Mouse (Mus musculus) CH12.LX (cell line): ENCODE data around the gene Gm37240. TPM values are rescaled to one million over a fixed set of nuclear protein-coding genes. Genes with fewer than 3 reads are reported as not detected.
A peak's percentile ranks its signal among the peaks of the same experiment; 100 is the strongest.

ENCODE experiments used
- DNase-seq: peaks from one replicate; pipeline ENCODE4 v3.0.0-alpha.2; 2013; ENCODE audit errors: extremely low read depth
- H3K27ac ChIP-seq: 2 replicates; pipeline ENCODE4 v1.5.1; 2012; ENCODE audit warnings: low read depth, mild to moderate bottlenecking, control low read depth, moderate library complexity; ENCODE audit not compliant: insufficient read depth
- H3K27me3 ChIP-seq: replicated peaks from 2 replicates; pipeline ENCODE3; 2012; ENCODE audit warnings: inconsistent platforms
- H3K36me3 ChIP-seq, 2 experiments: replicated peaks in 1 of 2; 2 replicates each; pipeline versions ENCODE3 to v1.6.1; 2012; ENCODE audit warnings: inconsistent platforms in 1 of 2, low read length in 1 of 2, mild to moderate bottlenecking in 1 of 2, mixed read lengths in 1 of 2, moderate library complexity in 1 of 2; ENCODE audit not compliant: control insufficient read depth in 1 of 2, insufficient read depth in 1 of 2
- H3K4me1 ChIP-seq, 2 experiments: 2 replicates each; pipeline ENCODE4 v1.6.1; 2012; ENCODE audit warnings: inconsistent platforms in 1 of 2, moderate library complexity in 1 of 2; ENCODE audit not compliant: insufficient read depth in 2 of 2, control insufficient read depth in 1 of 2
- H3K4me2 ChIP-seq: 2 replicates; pipeline ENCODE4 v1.6.1; 2012; ENCODE audit warnings: low read depth, mild to moderate bottlenecking, control low read depth; ENCODE audit not compliant: poor library complexity, insufficient read depth, severe bottlenecking
- H3K4me3 ChIP-seq, 3 experiments: fragments of 150-350 bp in 1 of 3; sonication (generic) in 1 of 3; replicated peaks in 1 of 3; 2 replicates each; pipeline versions ENCODE3 to v1.5.1; 2011 to 2012; ENCODE audit warnings: low read depth in 2 of 3, low read length in 2 of 3, mild to moderate bottlenecking in 2 of 3, moderate library complexity in 2 of 3, control low read depth in 1 of 3, improper control_type of control experiment in 1 of 3, inconsistent platforms in 1 of 3, mixed read lengths in 1 of 3; ENCODE audit not compliant: poor library complexity in 1 of 3
- H3K79me2 ChIP-seq: replicated peaks from 2 replicates; pipeline ENCODE4 v1.6.1; 2012; ENCODE audit warnings: mild to moderate bottlenecking, moderate library complexity; ENCODE audit not compliant: control insufficient read depth, poor library complexity, insufficient read depth, severe bottlenecking; ENCODE audit errors: extremely low read depth
- H3K9ac ChIP-seq: 2 replicates; pipeline ENCODE4 v1.6.1; 2012; ENCODE audit warnings: low read depth, mild to moderate bottlenecking, control low read depth, moderate library complexity; ENCODE audit not compliant: insufficient read depth
- H3K9me3 ChIP-seq: replicated peaks from 2 replicates; pipeline ENCODE3; 2012; ENCODE audit warnings: low read length, inconsistent platforms, mixed read lengths
- CHD1 ChIP-seq: IDR thresholded peaks from 2 replicates; pipeline ENCODE4 v1.6.1; 2012; ENCODE audit warnings: low read depth, low read length, improper control_type of control experiment, inconsistent platforms
- CHD2 ChIP-seq: IDR thresholded peaks from 2 replicates; pipeline ENCODE4 v1.6.1; 2011; ENCODE audit warnings: low read length, improper control_type of control experiment
- CTCF ChIP-seq, 2 experiments: IDR thresholded peaks in 1 of 2; conservative IDR thresholded peaks in 1 of 2; 2 replicates each; pipeline ENCODE4 v1.5.1; 2011 to 2012; ENCODE audit warnings: low read depth in 2 of 2, low read length in 2 of 2, improper control_type of control experiment in 1 of 2, inconsistent platforms in 1 of 2, mild to moderate bottlenecking in 1 of 2, moderate library complexity in 1 of 2
- E2F4 ChIP-seq: IDR thresholded peaks from 2 replicates; pipeline ENCODE4 v1.6.1; 2011; ENCODE audit warnings: low read depth, low read length, improper control_type of control experiment; ENCODE audit not compliant: insufficient replicate concordance
- ELF1 ChIP-seq: IDR thresholded peaks from 2 replicates; pipeline ENCODE4 v1.6.1; 2014; ENCODE audit warnings: low read depth, mild to moderate bottlenecking, inconsistent platforms, low read length, improper control_type of control experiment
- EP300 ChIP-seq: IDR thresholded peaks from 2 replicates; pipeline ENCODE4 v1.6.1; 2011; ENCODE audit warnings: low read length, improper control_type of control experiment
- ETS1 ChIP-seq: conservative IDR thresholded peaks from 2 replicates; pipeline ENCODE4 v1.6.1; 2012; ENCODE audit warnings: low read depth, mild to moderate bottlenecking, inconsistent platforms, low read length, improper control_type of control experiment, moderate library complexity
- GABPA ChIP-seq: IDR thresholded peaks from 2 replicates; pipeline ENCODE4 v1.6.1; 2012; ENCODE audit warnings: low read depth, low read length, improper control_type of control experiment, inconsistent platforms; ENCODE audit not compliant: insufficient replicate concordance
- HCFC1 ChIP-seq: IDR thresholded peaks from 2 replicates; pipeline ENCODE4 v1.6.1; 2012; ENCODE audit warnings: low read depth, mild to moderate bottlenecking, inconsistent platforms, low read length, improper control_type of control experiment
- IRF4 ChIP-seq: IDR thresholded peaks from 2 replicates; pipeline ENCODE4 v1.6.1; 2014; ENCODE audit warnings: low read depth, mild to moderate bottlenecking, inconsistent platforms, low read length, improper control_type of control experiment
- JUND ChIP-seq: conservative IDR thresholded peaks from 2 replicates; pipeline ENCODE4 v1.6.1; 2011; ENCODE audit warnings: low read depth, low read length, improper control_type of control experiment
- KAT2A ChIP-seq: IDR thresholded peaks from 2 replicates; pipeline ENCODE4 v1.6.1; 2012; ENCODE audit warnings: low read length, improper control_type of control experiment, inconsistent platforms; ENCODE audit not compliant: insufficient replicate concordance
- MAX ChIP-seq: IDR thresholded peaks from 2 replicates; pipeline ENCODE4 v1.6.1; 2011; ENCODE audit warnings: low read length, improper control_type of control experiment
- MAZ ChIP-seq: IDR thresholded peaks from 2 replicates; pipeline ENCODE4 v1.6.1; 2012; ENCODE audit warnings: low read depth, mild to moderate bottlenecking, inconsistent platforms, low read length, improper control_type of control experiment, moderate library complexity
- MEF2A ChIP-seq: IDR thresholded peaks from 2 replicates; pipeline ENCODE4 v1.6.1; 2014; ENCODE audit warnings: low read depth, mild to moderate bottlenecking, inconsistent platforms, low read length, improper control_type of control experiment, borderline replicate concordance
- MXI1 ChIP-seq: IDR thresholded peaks from 2 replicates; pipeline ENCODE4 v1.6.1; 2011; ENCODE audit warnings: mild to moderate bottlenecking, low read depth, low read length, improper control_type of control experiment
- NELFE ChIP-seq: IDR thresholded peaks from 2 replicates; pipeline ENCODE4 v1.6.1; 2011; ENCODE audit warnings: low read depth, low read length, improper control_type of control experiment
- NRF1 ChIP-seq: IDR thresholded peaks from 2 replicates; pipeline ENCODE4 v1.6.1; 2014; ENCODE audit warnings: low read depth, mild to moderate bottlenecking, inconsistent platforms, low read length, improper control_type of control experiment, moderate library complexity
- PAX5 ChIP-seq: IDR thresholded peaks from 2 replicates; pipeline ENCODE4 v1.6.1; 2012; ENCODE audit warnings: low read length, inconsistent platforms, mixed read lengths
- POLR2A ChIP-seq: IDR thresholded peaks from 2 replicates; pipeline ENCODE4 v1.6.1; 2011; ENCODE audit warnings: low read depth, mild to moderate bottlenecking, improper control_type of control experiment, low read length
- POLR2AphosphoS2 ChIP-seq: IDR thresholded peaks from 2 replicates; pipeline ENCODE4 v1.6.1; 2011; ENCODE audit warnings: low read depth, low read length, improper control_type of control experiment
- RAD21 ChIP-seq: IDR thresholded peaks from 2 replicates; pipeline ENCODE4 v1.6.1; 2011; ENCODE audit warnings: low read depth, mild to moderate bottlenecking, low read length, improper control_type of control experiment, moderate library complexity
- SIN3A ChIP-seq: IDR thresholded peaks from 2 replicates; pipeline ENCODE4 v1.6.1; 2012; ENCODE audit warnings: low read length, improper control_type of control experiment, inconsistent platforms
- TBP ChIP-seq: conservative IDR thresholded peaks from 2 replicates; pipeline ENCODE4 v1.6.1; 2011; ENCODE audit warnings: low read depth, low read length, improper control_type of control experiment
- TCF12 ChIP-seq: IDR thresholded peaks from 2 replicates; pipeline ENCODE4 v1.6.1; 2014; ENCODE audit warnings: low read depth, mild to moderate bottlenecking, inconsistent platforms, low read length, improper control_type of control experiment
- UBTF ChIP-seq: IDR thresholded peaks from 2 replicates; pipeline ENCODE4 v1.6.1; 2012; ENCODE audit warnings: low read depth, mild to moderate bottlenecking, inconsistent platforms, low read length, improper control_type of control experiment, moderate library complexity
- USF1 ChIP-seq: IDR thresholded peaks from 2 replicates; pipeline ENCODE4 v1.6.1; 2014; ENCODE audit warnings: low read depth, mild to moderate bottlenecking, inconsistent platforms, low read length, improper control_type of control experiment
- USF2 ChIP-seq: conservative IDR thresholded peaks from 2 replicates; pipeline ENCODE4 v1.6.1; 2011; ENCODE audit warnings: low read depth, low read length, improper control_type of control experiment
- ZC3H11A ChIP-seq: IDR thresholded peaks from 2 replicates; pipeline ENCODE4 v1.6.1; 2012; ENCODE audit warnings: low read depth, mild to moderate bottlenecking, inconsistent platforms, low read length, improper control_type of control experiment
- ZKSCAN1 ChIP-seq: IDR thresholded peaks from 2 replicates; pipeline ENCODE4 v1.6.1; 2012; ENCODE audit warnings: low read depth, inconsistent platforms, low read length, improper control_type of control experiment, borderline replicate concordance
- dilution Hi-C: fragments of 300-500 bp; cut with MboI; formaldehyde crosslinking; loops from 2 replicates; pipeline ENCODE4 v1.14.3; 2020; ENCODE audit warnings: low sequenced_read_pairs; ENCODE audit not compliant: extremely low pct_unique_long_range_greater_than_20kb, extremely low pct_ligation_motif_present
- in situ Hi-C: fragments of 300-500 bp; cut with MboI; formaldehyde crosslinking; loops from 3 replicates; pipeline ENCODE4 v1.14.3; 2019; ENCODE audit warnings: low sequenced_read_pairs, low pct_ligation_motif_present, low pct_unique_long_range_greater_than_20kb, mixed read lengths
- polyA plus RNA-seq: library from polyadenylated mRNA; unstranded; fragments of >175 nt; gene quantifications from 2 replicates; pipeline ENCODE4 v1.2.1, GENCODE M21; 2012; ENCODE audit warnings: low read depth; ENCODE audit not compliant: insufficient read length
- total RNA-seq, 2 experiments: library from RNA; depleted of rRNA; stranded (reverse); fragments of 300-350 nt in 1 of 2; fragments of >200 nt in 1 of 2; gene quantifications; 2 replicates each; pipeline ENCODE4 v1.2.3; 2012 to 2014

The Gm37240 gene
- total and polyA plus RNA-seq, 3 experiments, result 0.08 to 0.19 (median 0.14) TPM

GRCm38 (mm10) chr3:84582913-84583276, 1304.4 kb downstream of the Gm37240 start:
- Histone ChIP-seq H3K4me1 (peaks cover 3 to 31% of the 10 kb centered on the region in 2 experiments), H3K9me3 (no peaks in the 10 kb centered on the region), H3K27ac (no peak overlapping the region), H3K27me3 (no peaks in the 10 kb centered on the region), H3K9ac (peak overlapping the region; percentile 22), H3K79me2 (peaks cover 21% of the 10 kb centered on the region), H3K36me3 (no peaks in the 10 kb centered on the region), H3K4me3 (peak overlapping the region; percentile 77 to 90 (median 77)), H3K4me2 (peak overlapping the region; percentile 69; the same call in 1 of the 2 replicates)
- TF ChIP-seq ETS1 (0 out of 2 replicates have a peak, but pooled peaks have one; percentile 1), MXI1 (peak; percentile 34; the same call in 1 of the 2 replicates), UBTF (peak; percentile 70; the same call in 1 of the 2 replicates), E2F4 (no peak), SIN3A (no peak; the same call in 1 of the 2 replicates), POLR2A (no peak)
- in situ Hi-C loops, result no loop called here
- dilution Hi-C loops, result no loop called here
- no peak for DNase-seq

GRCm38 (mm10) chr3:84582023-84582912, 1305.0 kb downstream of the Gm37240 start, which contains the start of gene Arfip1:
Gene Arfip1, minus strand, starts transcription at chr3:84582625.
- H3K9ac ChIP-seq, result peak within 1 kb of the TSS; percentile 72
- no peak for TF ChIP-seq ZKSCAN1
- no peak for TF ChIP-seq ZC3H11A
- no peak for TF ChIP-seq PAX5
- TF ChIP-seq ETS1, result 0 out of 2 replicates have a peak, but pooled peaks have one; percentile 16
- TF ChIP-seq POLR2A, result peak; percentile 85
- TF ChIP-seq POLR2AphosphoS2, result peak; percentile 52; the same call in 1 of the 2 replicates
- no peak for TF ChIP-seq USF2
- TF ChIP-seq GABPA, result no peak; the same call in 1 of the 2 replicates
- peak; percentile 52; the same call in 1 of the 2 replicates for TF ChIP-seq CHD2
- TF ChIP-seq IRF4, result peak; percentile 75
- peak; percentile 73 for TF ChIP-seq TCF12
- TF ChIP-seq MEF2A, result peak; percentile 62; the same call in 1 of the 2 replicates
- TF ChIP-seq USF1, result no peak
- peak; percentile 93; the same call in 1 of the 2 replicates for TF ChIP-seq SIN3A
- TF ChIP-seq JUND, result no peak
- TF ChIP-seq MXI1, result peak; percentile 95
- no peak for TF ChIP-seq TBP
- peak; percentile 96 for TF ChIP-seq ELF1
- TF ChIP-seq EP300, result no peak
- peak; percentile 81 for TF ChIP-seq NELFE
- peak; percentile 63; the same call in 1 of the 2 replicates for TF ChIP-seq MAX
- no peak for TF ChIP-seq CHD1
- TF ChIP-seq MAZ, result peak; percentile 69; the same call in 1 of the 2 replicates
- TF ChIP-seq CTCF (conservative IDR thresholded peaks at IDR 0.05 in 1 of 2, IDR thresholded peaks at IDR 0.05 in 1 of 2; ENCODE audit: low read depth in 2 of 2, low read length in 2 of 2), result no peak
- TF ChIP-seq RAD21, result no peak
- TF ChIP-seq HCFC1, result peak; percentile 85
- 0 out of 2 replicates have a peak, but pooled peaks have one; percentile 75 for TF ChIP-seq KAT2A
- TF ChIP-seq NRF1, result peak; percentile 82
- H3K79me2 ChIP-seq, result peaks cover 26% of the 10 kb centered on the region
- dilution Hi-C loops, result no loop called here
- H3K9me3 ChIP-seq, result no peaks in the 10 kb centered on the region
- in situ Hi-C loops, result no loop called here
- no peaks in the 10 kb centered on the region for H3K27me3 ChIP-seq
- H3K36me3 ChIP-seq, result no peaks in the 10 kb centered on the region
- peak within 1 kb of the TSS; percentile 81 for H3K4me2 ChIP-seq
- H3K4me1 ChIP-seq, result peaks cover 3 to 31% of the 10 kb centered on the region in 2 experiments
- 0 out of 2 replicates have a peak within 1 kb of the TSS, but pooled peaks have one; percentile 3 for H3K27ac ChIP-seq
- H3K4me3 ChIP-seq, result peak within 1 kb of the TSS; percentile 77 to 90 (median 77)
- peak; percentile 95 for DNase-seq
